In genomic region chr9:49798806-49799205, GRCm38 (mm10) we compare ENCODE assay signal across 9 mouse cellular contexts. TPM values are rescaled to one million over a fixed set of nuclear protein-coding genes. Genes with fewer than 3 reads are reported as not detected.
DNase-seq lines count a peak whose midpoint lies in the region; ATAC-seq and TF ChIP-seq lines count a peak whose summit lies in the region.
"Had no signal": no experiment of that assay in that cellular context is flagged by ENCODE, and none has a peak within 500 bp of the region (broad histone marks: within the 10 kb centered on the region; RNA-seq: fewer than 3 reads in every experiment).

TSS of gene Ncam1 (minus strand) at chr9:49798925.

- peaks cover 45% of the 10 kb centered on the region for H3K27me3 ChIP-seq in forebrain, embryonic 10.5 days (ENCODE audit: poor library complexity, severe bottlenecking)
- H3K27me3 ChIP-seq in heart, embryonic 13.5 days (replicated peaks), result no peaks in the 10 kb centered on the region
- no peaks in the 10 kb centered on the region for H3K27me3 ChIP-seq in kidney, embryonic 16.5 days (ENCODE audit: insufficient read depth, low read length)
- H3K27me3 ChIP-seq in limb, embryonic 15.5 days, result peaks cover 10% of the 10 kb centered on the region; the same call in 1 of the 2 replicates
- no peaks in the 10 kb centered on the region for H3K27me3 ChIP-seq in midbrain, postnatal 0 days (ENCODE audit: insufficient read depth, low read length)
- no peaks in the 10 kb centered on the region for H3K27me3 ChIP-seq in testis, adult 2 months (ENCODE audit: control insufficient read depth, insufficient read depth, low read length)

- TF ChIP-seq POLR2A in brain, embryonic 14.5 days (IDR thresholded peaks at IDR 0.05; ENCODE audit: borderline replicate concordance, extremely low read depth, insufficient read depth, insufficient read length, poor library complexity, severe bottlenecking), result peak; percentile 20; the same call in 1 of the 2 replicates
- TF ChIP-seq POLR2A in testis, adult 2 months (IDR thresholded peaks at IDR 0.05; ENCODE audit: control insufficient read depth, low read depth, low read length), result no peak

- no peaks in the 10 kb centered on the region for H3K36me3 ChIP-seq in forebrain, embryonic 10.5 days (replicated peaks)
- H3K36me3 ChIP-seq in heart, embryonic 13.5 days, result no peaks in the 10 kb centered on the region
- H3K36me3 ChIP-seq in kidney, embryonic 16.5 days (ENCODE audit: insufficient read depth, low read length), result no peaks in the 10 kb centered on the region
- H3K36me3 ChIP-seq in limb, embryonic 15.5 days, result no peaks in the 10 kb centered on the region
- no peaks in the 10 kb centered on the region for H3K36me3 ChIP-seq in midbrain, postnatal 0 days (ENCODE audit: insufficient read depth, low read length)
- H3K36me3 ChIP-seq in testis, adult 2 months (ENCODE audit: control insufficient read depth, insufficient read depth, low read length), result no peaks in the 10 kb centered on the region
- H3K36me3 ChIP-seq: G1E had no signal

- H3K4me1 ChIP-seq in forebrain, embryonic 10.5 days, result peaks cover 27% of the 10 kb centered on the region
- H3K4me1 ChIP-seq in heart, embryonic 13.5 days, result peaks cover 54% of the 10 kb centered on the region
- H3K4me1 ChIP-seq in kidney, embryonic 16.5 days (ENCODE audit: insufficient read depth, low read length), result peaks cover 13% of the 10 kb centered on the region
- peaks cover 16% of the 10 kb centered on the region for H3K4me1 ChIP-seq in limb, embryonic 15.5 days
- peaks cover 4% of the 10 kb centered on the region; the same call in 1 of the 2 replicates for H3K4me1 ChIP-seq in midbrain, postnatal 0 days (ENCODE audit: insufficient read depth, low read length)
- peaks cover 20% of the 10 kb centered on the region for H3K4me1 ChIP-seq in testis, adult 2 months (ENCODE audit: control insufficient read depth, insufficient read depth, low read length)

- DNase-seq in 3T3-L1 (ENCODE audit: low read depth, low spot score), result peak; percentile 97
- DNase-seq in brain, embryonic 14.5 days (ENCODE audit: low read depth), result peak; percentile 100
- peak; percentile 97 for DNase-seq in forebrain, embryonic 10.5 days (ENCODE audit: extremely low spot score, low spot score)
- DNase-seq in midbrain, postnatal 0 days (ENCODE audit: low spot score), result peak; percentile 98

- H3K9ac ChIP-seq in heart, embryonic 13.5 days, result peak within 1 kb of the TSS; percentile 92
- peak within 1 kb of the TSS; percentile 85 for H3K9ac ChIP-seq in kidney, embryonic 16.5 days (replicated peaks; ENCODE audit: low read length)
- peak within 1 kb of the TSS; percentile 72 for H3K9ac ChIP-seq in limb, embryonic 15.5 days
- H3K9ac ChIP-seq in midbrain, postnatal 0 days (replicated peaks; ENCODE audit: low read length, poor library complexity, severe bottlenecking), result peak within 1 kb of the TSS; percentile 97

- H3K9me3 ChIP-seq in forebrain, embryonic 10.5 days, result no peaks in the 10 kb centered on the region
- H3K9me3 ChIP-seq in heart, embryonic 13.5 days, result no peaks in the 10 kb centered on the region
- no peaks in the 10 kb centered on the region for H3K9me3 ChIP-seq in kidney, embryonic 16.5 days (ENCODE audit: low read length)
- H3K9me3 ChIP-seq in limb, embryonic 15.5 days, result no peaks in the 10 kb centered on the region
- H3K9me3 ChIP-seq in midbrain, postnatal 0 days (ENCODE audit: low read length), result no peaks in the 10 kb centered on the region

- TF ChIP-seq CTCF in brain, embryonic 14.5 days (IDR thresholded peaks at IDR 0.05; ENCODE audit: borderline replicate concordance, extremely low read depth, insufficient read depth, insufficient read length), result no peak
- TF ChIP-seq CTCF in midbrain, postnatal 0 days (IDR thresholded peaks at IDR 0.05), result no peak; the same call in 1 of the 2 replicates
- TF ChIP-seq CTCF in testis, adult 2 months (IDR thresholded peaks at IDR 0.05; ENCODE audit: control insufficient read depth, insufficient read depth, insufficient replicate concordance, low read depth, low read length), result no peak

- H3K4me3 ChIP-seq in forebrain, embryonic 10.5 days, result peak within 1 kb of the TSS; percentile 85
- peak within 1 kb of the TSS; percentile 93 for H3K4me3 ChIP-seq in heart, embryonic 13.5 days
- H3K4me3 ChIP-seq in kidney, embryonic 16.5 days (ENCODE audit: low read length), result peak within 1 kb of the TSS; percentile 96
- H3K4me3 ChIP-seq in limb, embryonic 15.5 days, result peak within 1 kb of the TSS; percentile 79
- H3K4me3 ChIP-seq in midbrain, postnatal 0 days (ENCODE audit: low read depth, low read length), result peak within 1 kb of the TSS; percentile 89
- peak within 1 kb of the TSS; percentile 59 for H3K4me3 ChIP-seq in testis, adult 2 months (ENCODE audit: control insufficient read depth, low read depth, low read length)

- whole genome bisulfite sequencing in forebrain, embryonic 10.5 days, result 1% methylated on average over 23 of the region's 23 CpGs
- under 1% methylated on average over 23 of the region's 23 CpGs for WGBS in heart, embryonic 13.5 days
- WGBS in kidney, embryonic 16.5 days, result under 1% methylated on average over 23 of the region's 23 CpGs
- WGBS in limb, embryonic 15.5 days, result under 1% methylated on average over 23 of the region's 23 CpGs
- 0% methylated on average over 23 of the region's 23 CpGs for WGBS in midbrain, postnatal 0 days

- peak; percentile 39; the same call in 1 of the 2 replicates for ATAC-seq in heart, embryonic 13.5 days (ENCODE audit: extremely low read depth, insufficient number of reproducible peaks, low FRiP score, low TSS enrichment)
- ATAC-seq in kidney, embryonic 16.5 days (ENCODE audit: low FRiP score, low TSS enrichment), result peak; percentile 80
- ATAC-seq in limb, embryonic 15.5 days (ENCODE audit: insufficient number of reproducible peaks, low FRiP score, low TSS enrichment, low read depth), result peak; percentile 61
- peak; percentile 82 for ATAC-seq in midbrain, postnatal 0 days (ENCODE audit: low FRiP score)

- peak within 1 kb of the TSS; percentile 84 for H3K4me2 ChIP-seq in heart, embryonic 13.5 days
- H3K4me2 ChIP-seq in kidney, embryonic 16.5 days (replicated peaks; ENCODE audit: low read depth, low read length), result peak within 1 kb of the TSS; percentile 86
- H3K4me2 ChIP-seq in limb, embryonic 15.5 days, result peak within 1 kb of the TSS; percentile 91
- H3K4me2 ChIP-seq in midbrain, postnatal 0 days (ENCODE audit: low read depth, low read length, poor library complexity, severe bottlenecking), result peak within 1 kb of the TSS; percentile 66

- peak within 1 kb of the TSS; percentile 86 for H3K27ac ChIP-seq in forebrain, embryonic 10.5 days
- H3K27ac ChIP-seq in heart, embryonic 13.5 days (replicated peaks), result peak within 1 kb of the TSS; percentile 84
- H3K27ac ChIP-seq in kidney, embryonic 16.5 days (ENCODE audit: low read length), result peak within 1 kb of the TSS; percentile 82
- H3K27ac ChIP-seq in limb, embryonic 15.5 days, result peak within 1 kb of the TSS; percentile 86
- H3K27ac ChIP-seq in midbrain, postnatal 0 days (ENCODE audit: low read depth, low read length), result peak within 1 kb of the TSS; percentile 98
- H3K27ac ChIP-seq in testis, adult 2 months (ENCODE audit: control insufficient read depth, insufficient read depth, low read depth, low read length), result no peak within 1 kb of the TSS

RNA-seq across cellular contexts. Expression of gene Ncam1, which starts in this region (rescaled TPM):
- polyA plus RNA-seq in brain, embryonic 14.5 days (2012; rRNA removed), result 104 and 231 TPM in 2 replicates
- polyA plus RNA-seq in forebrain, embryonic 10.5 days (2016; fragmentation: Nextera tagmentation; extraction: Ambion mirVana), result 26.9 and 30.2 TPM in 2 replicates
- polyA plus RNA-seq in heart, embryonic 13.5 days (2015; fragmentation: Nextera tagmentation; extraction: Ambion mirVana), result 74.7 and 80.2 TPM in 2 replicates
- polyA plus RNA-seq in kidney, embryonic 16.5 days (2015; fragmentation: Nextera tagmentation; extraction: Ambion mirVana), result 137 and 168 TPM in 2 replicates
- polyA plus RNA-seq in limb, embryonic 15.5 days (2015; fragmentation: Nextera tagmentation; extraction: Ambion mirVana), result 79.1 and 101 TPM in 2 replicates
- 601 and 603 TPM in 2 replicates for total RNA-seq in midbrain, postnatal 0 days (2014; rRNA removed)
- 615 and 685 TPM in 2 replicates for polyA plus RNA-seq in midbrain, postnatal 0 days (2015; fragmentation: Nextera tagmentation; extraction: Ambion mirVana)
- 5.5 and 5.9 TPM in 2 replicates for polyA plus RNA-seq in testis, adult 2 months (2012; rRNA removed)
- polyA plus RNA-seq: G1E had no signal
